Mouse (Mus musculus) limb, embryonic 11.5 days (tissue): Measurements from ENCODE around the gene Ccr3. TPM values are rescaled to one million over a fixed set of nuclear protein-coding genes. Genes with fewer than 3 reads are reported as not detected.
"Not testable (repeated sequence)": the region's sequence is repeated elsewhere in the genome, so short reads cannot be mapped to it uniquely, and the experiment has no call there.

Experiments used
- ATAC-seq: fragments of 200-750 bp; cut with Nextera tagmentation; 2 replicates; pipeline ENCODE4 v1.8.0; 2017; ENCODE audit warnings: low read depth; ENCODE audit not compliant: insufficient number of reproducible peaks, low FRiP score, low TSS enrichment
- DNase-seq: peaks from one replicate; pipeline ENCODE4 v3.0.0-alpha.2; 2015; ENCODE audit warnings: low spot score
- H3K27ac ChIP-seq: fragments of 300-500 bp; sonication (generic); replicated peaks from 2 replicates; pipeline ENCODE4 v1.5.1; 2014; ENCODE audit warnings: low read depth, mild to moderate bottlenecking, low read length
- H3K27me3 ChIP-seq: fragments of 300-500 bp; sonication (generic); 2 replicates; pipeline ENCODE4 v1.6.1; 2014; ENCODE audit warnings: mild to moderate bottlenecking, low read length, mixed read lengths; ENCODE audit not compliant: control insufficient read depth, insufficient read depth
- H3K36me3 ChIP-seq: fragments of 300-500 bp; sonication (generic); 2 replicates; pipeline ENCODE4 v1.6.1; 2014; ENCODE audit warnings: mild to moderate bottlenecking, low read length, moderate library complexity, mixed read lengths; ENCODE audit not compliant: control insufficient read depth, insufficient read depth
- H3K4me1 ChIP-seq: fragments of 300-500 bp; sonication (generic); 2 replicates; pipeline ENCODE4 v1.6.1; 2014; ENCODE audit warnings: low read length, mixed read lengths; ENCODE audit not compliant: control insufficient read depth, insufficient read depth
- H3K4me2 ChIP-seq: fragments of 300-500 bp; sonication (generic); 2 replicates; pipeline ENCODE4 v1.6.1; 2014; ENCODE audit warnings: low read depth, mild to moderate bottlenecking, moderate library complexity; ENCODE audit not compliant: severe bottlenecking
- H3K4me3 ChIP-seq: fragments of 300-500 bp; sonication (generic); 2 replicates; pipeline ENCODE4 v1.5.1; 2014; ENCODE audit warnings: low read depth, low read length
- H3K9ac ChIP-seq: fragments of 300-500 bp; sonication (generic); 2 replicates; pipeline ENCODE4 v1.6.1; 2014; ENCODE audit warnings: mild to moderate bottlenecking, low read length
- H3K9me3 ChIP-seq: fragments of 300-500 bp; sonication (generic); 2 replicates; pipeline ENCODE4 v1.6.1; 2016; ENCODE audit warnings: low read length; ENCODE audit not compliant: control insufficient read depth
- WGBS: fragments of 180-500 bp; shearing (Covaris S2); extraction: QIAGEN DNeasy Blood & Tissue Kit; methylation state at CpG from one replicate; pipeline ENCODE4 v1.1.7; 2014; 5-methylcytosine and 5-hydroxymethylcytosine counted together
- polyA plus RNA-seq: library from polyadenylated mRNA; unstranded; fragments of >200 nt; fragmentation: Nextera tagmentation; extraction: Ambion mirVana; gene quantifications from 2 replicates; pipeline ENCODE4 v1.2.1, GENCODE M21; 2014

The Ccr3 gene
- polyA plus RNA-seq, 1 experiment from 2014 or later = not detected

DNA sequence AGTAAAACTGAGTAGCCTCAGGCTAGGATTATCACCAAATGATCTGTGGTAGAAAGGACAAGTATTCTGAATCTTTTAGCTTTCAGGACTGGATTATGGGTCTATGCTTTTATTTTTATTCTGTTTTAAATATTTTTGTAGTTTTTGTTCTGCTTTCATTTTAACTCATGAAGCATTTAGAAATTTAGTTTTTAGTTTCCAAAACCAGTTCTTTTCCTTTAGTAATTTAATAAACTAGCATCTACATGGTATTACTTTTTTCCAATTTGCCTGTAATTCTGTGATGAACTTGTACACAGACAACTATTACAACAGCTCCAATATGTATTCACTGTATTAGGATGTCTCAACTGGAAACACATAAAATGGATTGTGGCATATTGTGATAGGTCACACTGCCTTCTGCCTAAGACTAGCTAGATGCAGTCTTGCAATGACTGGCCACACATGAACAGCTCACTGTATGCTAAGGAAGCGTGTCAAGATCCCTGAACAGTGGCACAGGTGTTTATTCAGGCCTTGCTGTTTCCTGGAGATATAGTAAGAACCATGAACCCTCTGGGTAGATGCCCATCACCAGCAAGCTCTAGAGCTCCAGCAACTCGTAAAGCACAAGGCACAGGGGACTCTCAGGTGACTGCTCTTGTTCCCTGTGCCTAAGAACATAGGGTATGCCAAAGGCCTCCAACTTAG is 38.0 kb downstream of the Ccr3 start:
- H3K4me1 ChIP-seq = no peaks in the 10 kb centered on the region
- H3K9ac ChIP-seq = no peak overlapping the region
- ATAC-seq (no peak), DNase-seq (no peak)
- H3K4me3 ChIP-seq = no peak overlapping the region
- no peak overlapping the region for H3K4me2 ChIP-seq
- H3K9me3 ChIP-seq = no peaks in the 10 kb centered on the region
- H3K27me3 ChIP-seq = no peaks in the 10 kb centered on the region
- no peak overlapping the region for H3K27ac ChIP-seq
- WGBS = 69% methylated on average over 2 of the region's 2 CpGs
- H3K36me3 ChIP-seq = no peaks in the 10 kb centered on the region

DNA sequence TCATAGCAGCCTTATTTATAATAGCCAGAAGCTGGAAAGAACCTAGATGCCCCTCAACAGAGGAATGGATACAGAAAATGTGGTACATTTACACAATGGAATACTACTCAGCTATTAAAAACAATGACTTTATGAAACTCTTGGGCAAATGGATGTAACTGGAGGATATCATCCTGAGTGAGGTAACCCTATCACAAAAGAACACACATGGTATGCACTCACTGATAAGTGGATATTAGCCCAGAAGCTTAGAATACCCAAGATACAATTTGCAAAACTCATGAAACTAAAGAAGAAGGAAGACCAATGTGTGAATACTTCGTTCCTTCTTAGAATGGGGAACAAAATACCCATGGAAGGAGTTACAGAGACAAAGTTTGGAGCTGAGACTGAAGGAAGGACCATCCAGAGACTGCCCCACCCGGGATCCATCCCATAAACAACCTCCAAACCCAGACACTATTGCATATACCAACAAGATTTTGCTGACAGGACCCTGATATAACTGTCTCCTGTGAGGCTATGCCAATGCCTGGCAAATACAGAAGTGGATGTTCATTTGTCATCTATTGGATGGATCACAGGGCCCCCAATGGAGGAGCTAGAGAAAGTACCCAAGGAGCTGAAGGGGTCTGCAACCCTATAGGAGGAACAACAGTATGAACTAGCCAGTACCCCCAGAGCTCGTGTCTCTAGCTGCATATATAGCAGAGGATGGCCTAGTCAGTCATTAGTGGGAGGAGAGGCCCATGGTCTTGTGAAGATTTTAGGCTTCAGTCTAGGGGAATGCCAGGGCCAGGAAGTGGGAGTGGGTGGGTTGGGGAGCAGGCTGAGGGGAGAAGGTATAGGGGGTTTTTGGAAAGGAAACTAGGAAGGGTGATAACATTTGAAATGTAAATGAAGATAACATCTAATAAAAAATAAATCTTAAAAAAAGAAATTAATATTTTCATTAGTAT is 40.0 kb downstream of the Ccr3 start:
- DNase-seq, H3K27ac ChIP-seq, H3K36me3 ChIP-seq, H3K4me1 ChIP-seq, ATAC-seq, H3K4me3 ChIP-seq, H3K9me3 ChIP-seq, H3K9ac ChIP-seq, H3K4me2 ChIP-seq, H3K27me3 ChIP-seq: not testable (repeated sequence)
- 60% methylated on average over 3 of the region's 3 CpGs for WGBS

DNA sequence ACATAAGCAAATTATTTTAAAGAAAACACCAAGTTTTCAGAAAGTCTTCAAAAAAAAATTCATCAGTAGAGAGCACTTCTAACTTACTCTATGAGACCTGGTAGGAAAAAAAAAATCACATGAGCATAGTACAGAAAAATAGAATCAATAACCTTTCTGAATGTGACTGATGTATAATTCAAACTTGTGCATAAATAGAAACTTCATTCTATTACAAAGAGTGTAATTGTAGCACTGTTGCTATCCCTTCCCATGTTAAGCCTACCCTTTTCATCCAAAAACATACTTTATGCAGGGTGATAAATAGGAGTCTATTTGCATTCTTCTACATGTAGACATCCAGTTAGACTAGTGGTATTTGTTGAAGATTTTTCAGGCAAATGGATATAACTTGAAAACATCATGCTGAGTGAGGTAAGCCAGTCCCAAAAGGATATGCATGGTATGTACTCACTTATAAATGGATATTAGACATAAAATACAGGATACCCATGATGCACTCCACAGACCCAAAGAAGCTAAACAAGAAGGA is 44.9 kb downstream of the Ccr3 start:
- H3K9me3 ChIP-seq = no peaks in the 10 kb centered on the region
- H3K9ac ChIP-seq = no peak overlapping the region
- DNase-seq (no peak), ATAC-seq (no peak)
- H3K4me3 ChIP-seq = no peak overlapping the region
- no peak overlapping the region for H3K27ac ChIP-seq
- no peak overlapping the region for H3K4me2 ChIP-seq
- no peaks in the 10 kb centered on the region for H3K27me3 ChIP-seq
- no peaks in the 10 kb centered on the region for H3K4me1 ChIP-seq
- no peaks in the 10 kb centered on the region for H3K36me3 ChIP-seq

DNA sequence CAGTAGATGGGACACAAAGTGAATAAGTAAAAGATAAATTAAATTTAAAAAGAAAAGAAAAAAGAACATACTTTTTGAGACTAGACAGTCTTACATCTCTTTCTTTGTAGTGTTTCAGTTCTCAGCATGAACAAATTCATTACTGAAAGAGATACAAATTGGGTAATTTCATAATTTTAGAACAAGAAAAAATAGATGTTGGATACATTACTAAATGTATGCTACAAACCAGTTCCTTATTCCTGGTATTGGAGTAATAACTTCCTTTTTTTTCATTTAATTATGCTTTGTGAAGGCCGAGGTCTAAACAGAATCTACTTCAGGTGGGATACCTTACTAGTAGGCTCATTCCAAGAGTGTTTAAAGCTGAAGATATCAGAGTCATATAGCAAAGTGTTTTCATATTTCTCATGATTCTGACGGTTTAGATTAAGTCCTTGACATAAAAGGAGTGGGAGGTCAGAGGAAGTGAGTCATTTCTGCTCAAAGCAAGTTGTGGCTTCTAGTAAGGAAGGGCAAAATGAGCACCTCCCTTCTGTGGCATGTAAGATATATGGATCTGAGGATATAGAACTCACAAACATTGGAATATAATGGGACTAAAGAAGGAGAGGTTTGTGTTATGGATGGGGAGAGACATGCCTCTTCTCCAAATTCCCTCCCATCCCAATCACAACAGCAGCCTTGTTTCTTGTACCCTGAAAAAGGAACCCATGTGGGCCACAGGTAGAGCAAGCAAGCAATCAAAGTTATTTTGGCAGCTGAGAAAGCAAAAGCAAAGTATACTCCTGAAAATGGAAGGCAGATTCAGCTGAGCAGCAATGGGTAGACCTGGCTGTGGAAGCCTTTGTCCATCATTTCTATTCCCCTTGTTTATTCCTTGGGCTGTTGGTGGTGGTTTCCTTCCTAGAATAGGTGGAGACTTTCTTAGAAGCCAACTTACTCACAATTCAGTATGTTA is 46.6 kb downstream of the Ccr3 start:
- Histone ChIP-seq H3K4me2 (no peak overlapping the region), H3K36me3 (no peaks in the 10 kb centered on the region), H3K27ac (no peak overlapping the region), H3K9ac (no peak overlapping the region), H3K4me1 (no peaks in the 10 kb centered on the region), H3K27me3 (no peaks in the 10 kb centered on the region), H3K9me3 (no peaks in the 10 kb centered on the region), H3K4me3 (no peak overlapping the region)
- WGBS = 64% methylated on average over 2 of the region's 2 CpGs
- ATAC-seq (no peak), DNase-seq (no peak)

DNA sequence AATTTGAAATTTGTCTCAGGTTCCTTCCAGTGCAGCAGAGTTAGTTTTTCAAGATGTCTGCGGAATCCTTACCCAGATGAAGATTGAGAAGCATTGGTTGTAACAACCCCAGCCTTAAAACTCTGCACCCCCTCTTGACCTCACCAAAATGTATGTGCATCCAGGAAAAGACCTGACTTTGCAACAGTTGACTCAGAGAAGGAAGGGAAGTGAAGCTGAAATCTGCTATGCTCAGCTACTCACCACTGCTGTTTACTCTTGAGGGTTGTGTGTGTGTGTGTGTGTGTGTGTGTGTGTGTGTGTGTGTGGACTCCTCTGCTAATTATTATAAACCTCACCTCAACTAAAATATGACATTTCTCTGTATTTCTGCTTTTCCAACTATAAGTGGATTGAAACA is 49.7 kb downstream of the Ccr3 start:
- Histone ChIP-seq H3K27me3 (no peaks in the 10 kb centered on the region), H3K36me3 (no peaks in the 10 kb centered on the region), H3K4me1 (no peaks in the 10 kb centered on the region), H3K4me3 (no peak overlapping the region), H3K4me2 (no peak overlapping the region), H3K9me3 (no peaks in the 10 kb centered on the region), H3K9ac (no peak overlapping the region), H3K27ac (no peak overlapping the region)
- DNase-seq = no peak
- 81% methylated on average over 1 of the region's 1 CpGs for WGBS
- ATAC-seq = no peak

DNA sequence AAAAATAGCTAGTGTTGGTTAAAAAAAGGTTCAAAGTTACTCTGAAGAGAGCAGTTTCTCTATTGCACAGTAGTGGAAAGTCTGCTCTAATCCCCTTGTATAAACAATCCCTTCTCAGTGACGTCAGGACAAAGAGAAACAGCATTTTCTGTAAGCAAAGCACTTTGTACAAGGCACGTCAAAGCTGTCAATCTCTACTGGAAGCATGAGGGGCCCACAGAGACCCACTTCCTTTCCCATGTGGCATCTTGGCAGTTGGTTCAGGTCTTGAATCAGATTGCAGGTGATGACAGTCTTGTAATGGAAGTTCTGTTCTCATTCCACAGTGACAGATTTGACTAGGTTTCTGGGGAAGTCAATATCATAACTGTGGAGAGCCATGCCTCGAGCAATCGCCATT is 58.0 kb downstream of the Ccr3 start:
- H3K9me3 ChIP-seq = no peaks in the 10 kb centered on the region
- no peaks in the 10 kb centered on the region for H3K36me3 ChIP-seq
- DNase-seq = no peak
- 67% methylated on average over 4 of the region's 4 CpGs for WGBS
- H3K4me1 ChIP-seq = no peaks in the 10 kb centered on the region
- H3K4me2 ChIP-seq = no peak overlapping the region
- H3K27ac ChIP-seq = no peak overlapping the region
- H3K27me3 ChIP-seq = no peaks in the 10 kb centered on the region
- H3K4me3 ChIP-seq = no peak overlapping the region
- no peak for ATAC-seq
- H3K9ac ChIP-seq = no peak overlapping the region

DNA sequence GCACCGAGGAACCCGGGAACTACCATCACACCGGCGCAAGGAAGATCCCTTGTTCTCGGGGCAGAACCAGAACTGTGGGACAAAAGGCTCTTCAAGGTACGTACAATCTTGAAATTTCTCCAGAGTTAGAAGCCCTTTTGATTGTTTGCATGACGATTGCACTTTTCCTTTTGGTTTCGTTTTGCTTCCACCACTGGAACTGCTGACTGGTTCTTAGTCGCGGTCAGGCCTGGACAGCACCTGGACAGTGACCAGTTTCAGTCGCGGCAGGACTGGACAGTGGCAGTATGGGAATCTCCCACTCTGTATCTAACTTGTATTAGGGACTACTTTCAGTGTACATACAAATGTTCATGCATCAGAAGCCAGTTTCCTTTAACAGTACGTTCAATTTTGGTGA is 58.7 kb downstream of the Ccr3 start:
- H3K36me3 ChIP-seq, ATAC-seq, H3K4me3 ChIP-seq, H3K27ac ChIP-seq, H3K9me3 ChIP-seq, H3K9ac ChIP-seq, H3K27me3 ChIP-seq, H3K4me2 ChIP-seq, DNase-seq, H3K4me1 ChIP-seq: not testable (repeated sequence)
- 92% methylated on average over 12 of the region's 13 CpGs for WGBS
